Mouse (Mus musculus): ENCODE data around the gene 4931440F15Rik. TPM values are rescaled to one million over a fixed set of nuclear protein-coding genes. Genes with fewer than 3 reads are reported as not detected.

4931440F15Rik gene
- polyA plus RNA-seq, 1 experiment from 2014 or later, result 0.67 TPM

Other genes starting within 250 kb of the 4931440F15Rik start
- 112 and 120 TPM in 2 replicates for gene Rtn4, start 132.7 kb downstream of the 4931440F15Rik start, polyA plus RNA-seq (2014; fragmentation: Nextera tagmentation; extraction: Ambion mirVana)
- gene Eml6, start 200.4 kb upstream of the 4931440F15Rik start, polyA plus RNA-seq (2014; fragmentation: Nextera tagmentation; extraction: Ambion mirVana), result 8.2 and 8.6 TPM in 2 replicates